Mouse (Mus musculus) left cerebral cortex, postnatal 25 days (tissue): ENCODE data around the gene Ccnl1. TPM values are rescaled to one million over a fixed set of nuclear protein-coding genes. Genes with fewer than 3 reads are reported as not detected.

Experiments
- DNase-seq, 2 experiments: peaks; one replicate each; pipeline ENCODE4 v3.0.0; 2022; ENCODE audit warnings: low spot score in 2 of 2, mixed read lengths in 1 of 2
- intact Hi-C: fragments of 180-260 bp; cut with DNase I; formaldehyde crosslinking; loops from one replicate; pipeline ENCODE4 v1.15.1; 2025
- total RNA-seq, 2 experiments: library from RNA; stranded (reverse); gene quantifications; 2 replicates each; pipeline ENCODE4 v1.2.3; 2021

Ccnl1 gene
- total RNA-seq = 10 to 100 TPM; 47.1 to 50.9 TPM

- DNase-seq = peak; percentile 97
- intact Hi-C loops = loop anchor here (1.0 to 2.0 kb wide), 2 partner anchors 16 to 33 kb away; no protein-coding TSS in a partner anchor
Observed at GRCm38 (mm10) chr3:65958102-65958839, at the start of gene Ccnl1. TSS of gene Ccnl1 (minus strand) at chr3:65958249.

- no peak for DNase-seq
- intact Hi-C loops = loop anchor here (5.0 to 10.0 kb wide), 3 partner anchors 217 to 1340 kb away; no protein-coding TSS in a partner anchor
Observed at GRCm38 (mm10) chr3:66004989-66005388, 46.9 kb upstream of the Ccnl1 start.

DNA sequence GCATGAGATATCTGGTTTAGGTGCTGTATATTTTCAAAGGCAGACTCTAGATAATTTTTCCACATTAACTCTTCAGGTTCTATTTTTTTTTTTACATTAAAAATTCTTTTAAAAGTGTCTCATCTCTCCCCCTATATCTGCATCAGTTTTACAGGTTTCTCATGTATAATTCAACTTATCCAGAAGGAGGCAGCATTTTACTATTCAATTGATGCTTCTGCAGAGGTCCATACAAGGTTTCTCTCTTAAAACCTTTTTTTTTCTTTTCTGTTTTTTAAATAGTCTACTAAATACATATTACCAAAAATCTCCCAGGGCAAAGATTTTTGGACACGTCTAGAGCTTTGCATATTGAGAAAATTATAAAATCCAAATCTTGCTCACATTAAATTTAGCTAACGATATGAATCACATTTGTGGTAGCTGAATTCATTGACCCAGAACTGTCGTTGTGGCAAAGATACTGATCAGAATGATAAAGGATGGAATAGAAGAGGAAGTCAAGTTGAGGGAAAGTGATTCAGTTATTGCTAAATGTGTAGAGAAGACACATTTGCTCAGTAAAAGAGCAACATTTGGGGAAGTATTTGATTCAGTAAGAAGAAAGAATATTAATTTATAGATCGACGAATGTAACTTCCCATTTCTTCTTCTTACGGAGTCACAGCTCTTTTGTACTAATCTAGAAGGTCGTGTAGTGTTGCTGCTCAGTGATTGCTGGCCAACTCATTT, 46.3 kb upstream of the Ccnl1 start:
- DNase-seq = no peak
- intact Hi-C loops = loop anchor here (5.0 to 10.0 kb wide), 2 partner anchors 233 to 1340 kb away; no protein-coding TSS in a partner anchor

DNA sequence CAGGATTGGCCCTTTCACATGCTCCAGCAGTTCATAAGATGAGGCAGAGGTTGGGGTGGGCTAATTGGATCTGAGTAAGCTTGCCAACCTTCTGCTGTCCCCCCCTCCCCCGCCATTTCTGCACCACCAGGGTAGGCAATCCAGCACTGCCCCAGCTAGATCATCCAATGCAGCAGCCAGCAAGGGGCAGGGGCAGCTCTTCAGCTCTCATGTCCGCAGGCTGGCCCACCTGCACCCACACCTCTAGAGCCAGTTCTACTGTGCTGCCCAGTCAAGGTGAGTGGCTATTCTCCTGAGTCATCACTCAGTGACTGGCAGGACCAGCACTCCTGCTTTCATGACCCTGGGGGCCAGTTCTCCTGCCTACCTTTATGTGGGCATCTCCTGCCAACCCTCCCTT, 42.4 kb upstream of the Ccnl1 start:
- intact Hi-C loops = loop anchor here (5.0 to 10.0 kb wide), 2 partner anchors 237 to 1344 kb away; no protein-coding TSS in a partner anchor

DNA sequence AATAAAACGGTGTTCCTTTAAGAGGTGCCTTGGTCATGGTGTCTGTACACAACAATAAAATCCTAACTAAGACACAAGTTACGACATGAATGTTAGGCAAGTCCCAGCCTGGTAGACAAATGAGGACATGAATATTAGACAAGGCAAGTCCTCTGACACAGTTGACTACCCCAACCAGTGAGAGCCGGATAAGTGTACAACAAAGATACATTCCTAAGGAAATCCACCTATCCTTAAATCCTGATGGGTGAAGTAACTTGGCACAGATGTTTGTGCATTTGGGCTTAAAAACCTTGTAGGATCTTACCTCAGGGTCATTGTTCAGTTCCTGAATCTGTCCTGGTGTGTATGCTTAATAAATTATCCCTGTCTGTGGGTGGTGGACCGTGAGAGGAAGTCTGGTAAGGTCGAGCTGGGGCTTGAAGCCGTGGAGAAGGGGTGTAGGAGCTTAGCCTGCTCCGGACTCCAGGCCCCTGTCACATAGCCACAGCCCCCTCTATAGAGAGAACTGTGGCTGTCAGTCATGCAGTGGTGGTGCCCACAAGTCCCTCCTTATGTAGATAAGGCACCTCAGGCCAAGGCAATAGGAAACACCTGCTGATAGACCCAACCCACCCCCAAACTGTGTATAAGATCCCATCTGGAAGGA, 39.4 kb upstream of the Ccnl1 start:
- DNase-seq = no peak
- intact Hi-C loops = no loop called here

More for the DNA sequence above, 42.4 kb upstream of the Ccnl1 start:
- no peak for DNase-seq

GRCm38 (mm10) chr3:65992395-65993340, 34.6 kb upstream of the Ccnl1 start:
- intact Hi-C loops = loop anchor here (5.0 kb wide), 1 partner anchor 55 kb away; no protein-coding TSS in a partner anchor
- no peak for DNase-seq

- intact Hi-C loops = loop anchor here (2.0 to 5.0 kb wide), 2 partner anchors 32 to 54 kb away; partner anchors contain the start of gene Ccnl1
- peak; percentile 42 to 68 for DNase-seq
Observed at GRCm38 (mm10) chr3:65990957-65991646, 33.1 kb upstream of the Ccnl1 start.

- no peak for DNase-seq
- intact Hi-C loops = loop anchor here (2.0 to 5.0 kb wide), 2 partner anchors 32 to 53 kb away; partner anchors contain the start of gene Ccnl1
Observed at GRCm38 (mm10) chr3:65990524-65990923, 32.5 kb upstream of the Ccnl1 start.

- no peak for DNase-seq
- intact Hi-C loops = no loop called here
Observed at GRCm38 (mm10) chr3:65988711-65989495, 30.9 kb upstream of the Ccnl1 start.

GRCm38 (mm10) chr3:65976296-65976695, 18.2 kb upstream of the Ccnl1 start:
- no peak for DNase-seq
- intact Hi-C loops = no loop called here

DNA sequence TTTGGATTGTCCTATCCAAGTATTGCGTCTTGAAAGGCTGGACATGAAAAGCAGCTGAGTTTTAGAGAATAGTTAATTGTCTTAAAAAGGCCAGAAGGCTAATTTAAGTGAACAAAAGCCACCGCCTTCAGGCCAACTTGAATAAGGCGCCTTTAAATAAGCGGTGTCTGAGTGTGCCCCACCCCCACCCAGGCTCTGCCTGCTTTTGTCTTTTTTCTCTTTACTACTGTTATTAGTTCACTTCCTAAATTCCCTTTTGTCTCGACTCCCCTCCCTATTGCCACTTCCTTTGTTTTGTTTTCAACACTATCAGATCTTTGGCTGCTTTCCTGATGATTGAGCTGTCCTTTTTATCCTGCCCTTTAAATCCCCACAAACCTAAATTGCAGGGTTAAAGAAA, 17.3 kb upstream of the Ccnl1 start:
- peak; percentile 10 to 40 for DNase-seq
- intact Hi-C loops = no loop called here

GRCm38 (mm10) chr3:65974232-65975058, 16.4 kb upstream of the Ccnl1 start:
- peak; percentile 99 for DNase-seq
- intact Hi-C loops = loop anchor here (1.0 kb wide), 1 partner anchor 16 kb away; the partner anchor contains the start of gene Ccnl1

GRCm38 (mm10) chr3:65973501-65974231, 15.6 kb upstream of the Ccnl1 start:
- DNase-seq = no peak
- intact Hi-C loops = loop anchor here (1.0 kb wide), 1 partner anchor 15 kb away; the partner anchor contains the start of gene Ccnl1

- intact Hi-C loops = no loop called here
- DNase-seq = no peak
Observed at GRCm38 (mm10) chr3:65969196-65969595, 11.1 kb upstream of the Ccnl1 start.

DNA sequence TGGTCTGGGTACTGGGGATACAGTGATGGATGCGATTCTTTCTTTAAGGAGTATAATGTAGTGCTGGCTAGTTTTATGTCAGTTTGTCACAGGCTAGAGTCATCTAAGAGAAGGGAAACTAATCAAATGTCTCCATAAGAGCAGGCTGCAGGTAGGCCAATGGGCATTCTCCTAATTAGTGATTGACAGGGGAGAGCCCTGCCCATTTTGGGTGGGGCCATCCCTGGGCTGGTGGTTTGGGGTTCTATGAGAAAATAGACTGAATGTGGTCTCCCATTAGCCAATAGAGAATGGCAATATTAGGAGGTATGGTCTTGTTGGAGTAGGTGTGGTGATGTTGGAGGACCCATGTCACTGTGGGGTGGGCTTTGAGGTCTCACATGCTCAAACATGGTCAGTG, 8.3 kb upstream of the Ccnl1 start:
- DNase-seq = no peak
- intact Hi-C loops = no loop called here
